Mouse (Mus musculus) spleen, embryonic (tissue): ENCODE results near the gene Timmdc1.

Source experiments
- CTCF ChIA-PET: fragments of 350-600 bp; sonication (Branson Sonifier 250); formaldehyde crosslinking; loops from one replicate; lab custom pipeline; 2022; lab: Charles Lee

Timmdc1 gene

GRCm38 (mm10) chr16:38522129-38523084 is at the start of gene Timmdc1:
Gene Timmdc1, minus strand, starts transcription at chr16:38522663.
- CTCF ChIA-PET: interaction anchor here (1.1 kb wide), 1 partner anchor 13 kb away, joined by 3 read pairs; no protein-coding TSS in a partner anchor

- CTCF ChIA-PET: no interaction called here
These were observed 49.0 kb upstream of the Timmdc1 start for GRCm38 (mm10) chr16:38571481-38571880.

GRCm38 (mm10) chr16:38568192-38568591 is 45.7 kb upstream of the Timmdc1 start:
- CTCF ChIA-PET: no interaction called here

- CTCF ChIA-PET: no interaction called here
These were observed 41.1 kb upstream of the Timmdc1 start for GRCm38 (mm10) chr16:38563516-38563915.

GRCm38 (mm10) chr16:38562968-38563327 is 40.5 kb upstream of the Timmdc1 start:
- CTCF ChIA-PET: interaction anchor here (0.6 kb wide), 1 partner anchor 1033 kb away, joined by 10 read pairs; no protein-coding TSS in a partner anchor

- CTCF ChIA-PET: interaction anchor here (0.6 kb wide), 1 partner anchor 1033 kb away, joined by 10 read pairs; no protein-coding TSS in a partner anchor
These were observed 39.9 kb upstream of the Timmdc1 start for GRCm38 (mm10) chr16:38562131-38562967.

- CTCF ChIA-PET: no interaction called here
These were observed 35.8 kb upstream of the Timmdc1 start, which contains the start of gene Tmem39a for GRCm38 (mm10) chr16:38558221-38558748. Gene Tmem39a, plus strand, starts transcription at chr16:38558698.

GRCm38 (mm10) chr16:38555988-38556387 is 33.5 kb upstream of the Timmdc1 start:
- CTCF ChIA-PET: no interaction called here

- CTCF ChIA-PET: interaction anchor here (1.4 kb wide), 1 partner anchor 17 kb away, joined by 3 read pairs; no protein-coding TSS in a partner anchor
These were observed 27.3 kb upstream of the Timmdc1 start, which contains the start of gene Poglut1 for GRCm38 (mm10) chr16:38549479-38550396. Gene Poglut1, minus strand, starts transcription at chr16:38550258.

GRCm38 (mm10) chr16:38548000-38548399 is 25.5 kb upstream of the Timmdc1 start:
- CTCF ChIA-PET: interaction anchor here (1.1 kb wide), 1 partner anchor 20 kb away, joined by 3 read pairs; no protein-coding TSS in a partner anchor

- CTCF ChIA-PET: no interaction called here
These were observed 16.4 kb upstream of the Timmdc1 start for GRCm38 (mm10) chr16:38538716-38539380.

GRCm38 (mm10) chr16:38536544-38537146 is 14.2 kb upstream of the Timmdc1 start:
- CTCF ChIA-PET: interaction anchor here (0.5 kb wide), 1 partner anchor 98 kb away, joined by 3 read pairs; no protein-coding TSS in a partner anchor

- CTCF ChIA-PET: no interaction called here
These were observed 3.8 kb upstream of the Timmdc1 start for GRCm38 (mm10) chr16:38526264-38526663.

- CTCF ChIA-PET: interaction anchor here (0.6 kb wide), 1 partner anchor 142 kb away, joined by 6 read pairs; no protein-coding TSS in a partner anchor
These were observed 1.1 kb downstream of the Timmdc1 start for GRCm38 (mm10) chr16:38521211-38521987.

GRCm38 (mm10) chr16:38519140-38519539 is 3.3 kb downstream of the Timmdc1 start:
- CTCF ChIA-PET: no interaction called here

- CTCF ChIA-PET: interaction anchor here (0.6 kb wide), 1 partner anchor 151 kb away, joined by 3 read pairs; no protein-coding TSS in a partner anchor
These were observed 11.6 kb downstream of the Timmdc1 start for GRCm38 (mm10) chr16:38510846-38511245.

- CTCF ChIA-PET: interaction anchor here (0.6 kb wide), 2 partner anchors 61 to 130 kb away, joined by 3 to 9 read pairs; no protein-coding TSS in a partner anchor
These were observed 16.3 kb downstream of the Timmdc1 start for GRCm38 (mm10) chr16:38506041-38506634.

GRCm38 (mm10) chr16:38503528-38503927 is 18.9 kb downstream of the Timmdc1 start:
- CTCF ChIA-PET: no interaction called here
